Comparison of ENCODE assay signal across 13 mouse cellular contexts in the genomic region with DNA sequence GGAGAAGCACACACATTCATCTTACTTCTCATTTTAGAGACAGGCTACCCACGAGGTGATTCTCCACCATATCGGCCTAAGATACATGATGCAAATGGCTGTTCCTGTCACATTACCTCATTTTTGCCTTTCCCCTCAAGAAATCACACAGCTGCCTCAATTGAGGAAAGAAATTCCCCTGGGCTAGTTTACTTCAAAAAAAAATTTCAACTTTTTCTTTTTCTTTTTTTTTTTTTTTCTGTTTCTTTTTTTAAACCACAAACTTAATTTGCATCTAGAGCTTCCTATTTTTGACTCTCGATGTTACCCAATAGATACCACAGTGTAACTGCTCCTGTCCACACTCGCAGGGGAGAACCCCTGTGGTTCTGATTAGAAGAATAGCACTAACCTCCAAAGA. TPM values are rescaled to one million over a fixed set of nuclear protein-coding genes. Genes with fewer than 3 reads are reported as not detected.
DNase-seq lines count a peak whose midpoint lies in the region; ATAC-seq and TF ChIP-seq lines count a peak whose summit lies in the region.
"Had no signal": no experiment of that assay in that cellular context is flagged by ENCODE, and none has a peak within 500 bp of the region (broad histone marks: within the 10 kb centered on the region; RNA-seq: fewer than 3 reads in every experiment).

No protein-coding gene starts in this region.

- H3K4me2 ChIP-seq in forebrain, embryonic 13.5 days: no peak overlapping the region
- no peak overlapping the region for H3K4me2 ChIP-seq in kidney, embryonic 14.5 days (replicated peaks; ENCODE audit: low read depth, low read length)
- no peak overlapping the region for H3K4me2 ChIP-seq in hindbrain, embryonic 11.5 days (replicated peaks; ENCODE audit: low read depth, low read length)
- H3K4me2 ChIP-seq: lung, embryonic 14.5 days; midbrain, embryonic 15.5 days; stomach, embryonic 15.5 days had no signal

- H3K9ac ChIP-seq in forebrain, embryonic 13.5 days: no peak overlapping the region
- no peak overlapping the region for H3K9ac ChIP-seq in kidney, embryonic 14.5 days (ENCODE audit: low read depth, low read length)
- no peak overlapping the region for H3K9ac ChIP-seq in hindbrain, embryonic 11.5 days (ENCODE audit: low read depth, low read length)
- H3K9ac ChIP-seq: lung, embryonic 14.5 days; midbrain, embryonic 15.5 days; stomach, embryonic 15.5 days had no signal

- H3K4me3 ChIP-seq in bone marrow, adult 2 months (replicated peaks; ENCODE audit: control insufficient read depth, low read depth, low read length): no peak overlapping the region
- H3K4me3 ChIP-seq in forebrain, embryonic 13.5 days: no peak overlapping the region
- H3K4me3 ChIP-seq in kidney, embryonic 14.5 days (ENCODE audit: low read length): no peak overlapping the region
- no peak overlapping the region for H3K4me3 ChIP-seq in hindbrain, embryonic 11.5 days (ENCODE audit: low read depth, low read length)
- H3K4me3 ChIP-seq: heart, adult 2 months; midbrain, embryonic 15.5 days; stomach, embryonic 15.5 days had no signal

- TF ChIP-seq POLR2A in bone marrow, adult 2 months (IDR thresholded peaks at IDR 0.05; ENCODE audit: borderline replicate concordance, control insufficient read depth, low read depth, low read length): no peak

- no peaks in the 10 kb centered on the region for H3K36me3 ChIP-seq in forebrain, embryonic 13.5 days (ENCODE audit: poor library complexity, severe bottlenecking)
- H3K36me3 ChIP-seq in kidney, embryonic 14.5 days (ENCODE audit: control insufficient read depth, insufficient read depth, low read length): no peaks in the 10 kb centered on the region
- no peaks in the 10 kb centered on the region for H3K36me3 ChIP-seq in hindbrain, embryonic 11.5 days (ENCODE audit: control insufficient read depth, insufficient read depth, low read length)
- H3K36me3 ChIP-seq: midbrain, embryonic 15.5 days; stomach, embryonic 15.5 days had no signal

- no peaks in the 10 kb centered on the region for H3K27me3 ChIP-seq in forebrain, embryonic 13.5 days
- H3K27me3 ChIP-seq in kidney, embryonic 14.5 days (ENCODE audit: control insufficient read depth, insufficient read depth, low read length): no peaks in the 10 kb centered on the region
- H3K27me3 ChIP-seq in hindbrain, embryonic 11.5 days (ENCODE audit: control insufficient read depth, insufficient read depth, low read length): no peaks in the 10 kb centered on the region
- H3K27me3 ChIP-seq: midbrain, embryonic 15.5 days; stomach, embryonic 15.5 days had no signal

- peaks cover 1% of the 10 kb centered on the region; the same call in 1 of the 2 replicates for H3K4me1 ChIP-seq in bone marrow, adult 2 months (ENCODE audit: control insufficient read depth, insufficient read depth, low read length)
- no peaks in the 10 kb centered on the region for H3K4me1 ChIP-seq in forebrain, embryonic 13.5 days
- no peaks in the 10 kb centered on the region for H3K4me1 ChIP-seq in kidney, embryonic 14.5 days (ENCODE audit: control insufficient read depth, insufficient read depth, low read length)
- H3K4me1 ChIP-seq in hindbrain, embryonic 11.5 days (replicated peaks; ENCODE audit: control insufficient read depth, insufficient read depth, low read length): no peaks in the 10 kb centered on the region
- H3K4me1 ChIP-seq: midbrain, embryonic 15.5 days; stomach, embryonic 15.5 days had no signal

- WGBS in bone marrow, adult 2 months: 4% methylated on average over 4 of the region's 4 CpGs
- 81% methylated on average over 4 of the region's 4 CpGs for WGBS in forebrain, embryonic 13.5 days
- WGBS in kidney, embryonic 14.5 days: 83% methylated on average over 4 of the region's 4 CpGs
- 80% methylated on average over 4 of the region's 4 CpGs for WGBS in hindbrain, embryonic 11.5 days

- ATAC-seq in megakaryocyte, adult 5-6 weeks (ENCODE audit: poor library complexity, severe bottlenecking): peak; percentile 73
- no peak for ATAC-seq in forebrain, embryonic 13.5 days
- no peak for ATAC-seq in kidney, embryonic 14.5 days (ENCODE audit: low FRiP score, low TSS enrichment)
- no peak for ATAC-seq in hindbrain, embryonic 11.5 days (ENCODE audit: low FRiP score)
- ATAC-seq: midbrain, embryonic 15.5 days had no signal

- DNase-seq in 416B (ENCODE audit: low read depth): peak; percentile 88
- peak; percentile 60 to 71 for DNase-seq in B cell, adult 2 months
- DNase-seq in hindbrain, embryonic 11.5 days (ENCODE audit: low spot score): no peak
- DNase-seq: heart, adult 2 months; heart, postnatal 10 days; lung, embryonic 14.5 days had no signal

- TF ChIP-seq CTCF in bone marrow, adult 2 months (IDR thresholded peaks at IDR 0.05; ENCODE audit: control insufficient read depth, insufficient read depth, low read length): no peak

- peak overlapping the region; percentile 29; the same call in 1 of the 2 replicates for H3K27ac ChIP-seq in bone marrow, adult 2 months (ENCODE audit: control insufficient read depth, insufficient read depth, low read depth, low read length, poor library complexity)
- H3K27ac ChIP-seq in forebrain, embryonic 13.5 days: no peak overlapping the region
- H3K27ac ChIP-seq in kidney, embryonic 14.5 days (ENCODE audit: low read depth, low read length): no peak overlapping the region
- no peak overlapping the region for H3K27ac ChIP-seq in hindbrain, embryonic 11.5 days (ENCODE audit: low read depth, low read length)
- H3K27ac ChIP-seq: heart, adult 2 months; kidney, postnatal 0 days; midbrain, embryonic 15.5 days; stomach, embryonic 15.5 days had no signal

- H3K9me3 ChIP-seq in forebrain, embryonic 13.5 days (replicated peaks): no peaks in the 10 kb centered on the region
- H3K9me3 ChIP-seq in kidney, embryonic 14.5 days (ENCODE audit: control insufficient read depth, low read length): no peaks in the 10 kb centered on the region
- H3K9me3 ChIP-seq in hindbrain, embryonic 11.5 days (ENCODE audit: control insufficient read depth, low read length): no peaks in the 10 kb centered on the region
- H3K9me3 ChIP-seq: midbrain, embryonic 15.5 days; stomach, embryonic 15.5 days had no signal

RNA-seq across cellular contexts. Expression of a gene that starts 38.0 kb away (rescaled TPM):
- 7.5 and 14.8 TPM in 2 replicates for polyA plus RNA-seq in bone marrow, adult 2 months (2011; ENCODE audit: insufficient read depth, insufficient read length, low replicate concordance, missing spikeins)
- 62.8 and 68.7 TPM in 2 replicates for total RNA-seq in megakaryocyte, adult 5-6 weeks (2015)
- total RNA-seq in megakaryocyte, adult 5-6 weeks (2017): 68.7 and 85.7 TPM in 2 replicates
- 21.7 and 23.5 TPM in 2 replicates for polyA plus RNA-seq in forebrain, embryonic 13.5 days (2015; fragmentation: Nextera tagmentation; extraction: Ambion mirVana)
- polyA plus RNA-seq in kidney, embryonic 14.5 days (2014; fragmentation: Nextera tagmentation; extraction: Ambion mirVana): 20.2 and 24.8 TPM in 2 replicates
- 20.1 and 34.2 TPM in 2 replicates for polyA plus RNA-seq in hindbrain, embryonic 11.5 days (2014; fragmentation: Nextera tagmentation; extraction: Ambion mirVana)
